Mouse (Mus musculus) heart, adult 2 months (tissue): ENCODE data around the gene 4930412O13Rik.

Source experiments
- CTCF ChIP-seq: fragments of 200-600 bp; IDR thresholded peaks from 2 replicates; pipeline ENCODE4 v1.8.1; 2022; ENCODE audit warnings: antibody characterized with exemption, mild to moderate bottlenecking, moderate library complexity
- EP300 ChIP-seq: fragments of 200-500 bp; IDR thresholded peaks from 2 replicates; pipeline ENCODE4 v1.6.1; 2011; ENCODE audit warnings: low read depth, low read length, control low read depth; ENCODE audit not compliant: insufficient read depth
- POLR2A ChIP-seq: fragments of 200-500 bp; IDR thresholded peaks from 2 replicates; pipeline ENCODE4 v1.6.1; 2011; ENCODE audit warnings: mild to moderate bottlenecking, low read depth, low read length, control low read depth; ENCODE audit not compliant: insufficient read depth

DNA sequence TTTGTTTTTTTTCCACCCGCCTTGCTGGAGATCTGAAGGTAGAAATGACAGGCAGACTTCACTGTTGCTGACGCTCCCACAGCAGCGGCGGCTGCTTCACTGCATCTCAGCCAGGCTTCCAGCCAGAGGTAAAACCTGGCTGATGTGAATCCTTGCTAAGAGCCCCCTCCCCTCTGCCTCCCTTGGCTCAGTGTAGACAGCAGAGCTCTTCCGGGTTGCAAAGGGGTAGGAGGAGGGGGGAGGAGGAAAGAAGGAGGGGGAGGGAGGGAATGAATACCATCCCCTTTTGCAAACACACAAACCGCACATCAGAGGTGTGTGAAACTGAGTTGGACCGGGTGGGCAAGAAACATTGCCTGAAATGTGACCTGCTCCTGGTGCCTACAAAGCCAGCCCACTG is 6.6 kb downstream of the 4930412O13Rik start:
- TF ChIP-seq CTCF: no peak
- TF ChIP-seq POLR2A: no peak
- no peak for TF ChIP-seq EP300
